Mouse (Mus musculus) lung, postnatal 0 days (tissue): Measurements from ENCODE around the gene Oxa1l.

ENCODE experiments used
- CTCF ChIP-seq: IDR thresholded peaks from 2 replicates; pipeline ENCODE4 v1.5.1; 2016; ENCODE audit warnings: antibody characterized with exemption, mild to moderate bottlenecking
- EP300 ChIP-seq: IDR thresholded peaks from 2 replicates; pipeline ENCODE4 v1.6.1; 2016; ENCODE audit warnings: antibody characterized with exemption, mild to moderate bottlenecking, control low read depth

DNA sequence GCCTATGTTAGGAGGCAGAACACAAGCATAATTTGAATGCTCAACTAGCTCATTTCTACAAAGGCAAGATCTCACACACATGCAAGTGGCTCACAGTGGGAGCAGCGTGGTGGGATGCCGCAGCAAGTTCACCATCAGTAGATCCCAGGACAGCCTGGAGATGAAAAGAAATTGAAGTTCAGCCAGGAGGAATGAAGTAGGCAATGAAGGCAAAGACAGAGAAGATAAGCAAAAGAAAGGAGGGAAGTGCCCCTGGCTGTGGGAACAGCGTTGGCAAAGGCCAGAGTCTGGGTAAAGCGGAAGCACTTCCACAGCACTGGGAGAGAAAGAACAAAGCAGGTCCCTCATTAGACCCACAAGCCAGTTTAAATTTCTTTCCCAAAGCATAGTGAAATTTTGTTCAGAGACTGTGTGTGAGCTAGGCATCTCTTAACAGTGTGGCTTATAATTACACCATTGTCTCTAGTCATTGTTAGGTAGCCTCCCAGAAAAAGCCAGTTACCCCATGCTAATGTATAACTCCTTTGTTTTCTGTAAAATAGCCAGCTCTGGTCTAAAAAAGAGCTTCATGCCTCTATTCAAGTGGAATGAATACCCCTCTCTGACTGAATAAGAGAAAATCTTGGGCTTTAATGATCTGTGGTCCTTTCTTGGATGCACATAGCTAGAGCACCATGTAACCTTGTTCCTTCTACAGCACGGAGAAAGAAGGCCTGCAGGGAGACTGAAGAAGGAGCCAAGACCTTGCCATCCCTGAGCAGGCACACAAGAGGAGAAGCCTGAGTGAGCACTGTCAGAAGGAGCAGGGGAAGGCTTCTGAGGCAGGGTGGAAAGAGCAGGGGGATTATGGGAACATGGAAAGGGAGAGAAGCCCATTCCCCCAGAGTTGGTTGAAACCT, 28.2 kb upstream of the Oxa1l start:
- no peak for TF ChIP-seq CTCF
- TF ChIP-seq EP300, result no peak
